Mouse (Mus musculus) bone marrow, adult 2 months (tissue): ENCODE measurements at regions not wholly inside any gene's neighbourhood (a gene's known extent, or its start where the extent isn't known, plus 50 kb on each side); places are given as distances from the start of the nearest gene placed in this dataset.

Experiments
- CTCF ChIP-seq: fragments of 200-500 bp; IDR thresholded peaks from 2 replicates; pipeline ENCODE4 v1.5.1; 2011; ENCODE audit warnings: low read length, control low read depth; ENCODE audit not compliant: control insufficient read depth, insufficient read depth
- POLR2A ChIP-seq: fragments of 200-500 bp; IDR thresholded peaks from 2 replicates; pipeline ENCODE4 v1.6.1; 2011; ENCODE audit warnings: low read depth, mild to moderate bottlenecking, control low read depth, low read length, borderline replicate concordance; ENCODE audit not compliant: control insufficient read depth

- TF ChIP-seq CTCF (no peak), POLR2A (no peak)
These were observed 221.9 kb downstream of the Gm9733 start for GRCm38 (mm10) chr3:15110037-15110748.
